Mouse (Mus musculus) embryo, embryonic 11 days (tissue): ENCODE measurements at regions not wholly inside any gene's neighbourhood (a gene's known extent, or its start where the extent isn't known, plus 50 kb on each side); places are given as distances from the start of the nearest gene placed in this dataset.
A peak's percentile ranks its signal among the peaks of the same experiment; 100 is the strongest.
"Not testable (repeated sequence)": the region's sequence is repeated elsewhere in the genome, so short reads cannot be mapped to it uniquely, and the experiment has no call there.

Source experiments
- DNase-seq: peaks from one replicate; pipeline ENCODE4 v3.0.0-alpha.2; 2015

DNA sequence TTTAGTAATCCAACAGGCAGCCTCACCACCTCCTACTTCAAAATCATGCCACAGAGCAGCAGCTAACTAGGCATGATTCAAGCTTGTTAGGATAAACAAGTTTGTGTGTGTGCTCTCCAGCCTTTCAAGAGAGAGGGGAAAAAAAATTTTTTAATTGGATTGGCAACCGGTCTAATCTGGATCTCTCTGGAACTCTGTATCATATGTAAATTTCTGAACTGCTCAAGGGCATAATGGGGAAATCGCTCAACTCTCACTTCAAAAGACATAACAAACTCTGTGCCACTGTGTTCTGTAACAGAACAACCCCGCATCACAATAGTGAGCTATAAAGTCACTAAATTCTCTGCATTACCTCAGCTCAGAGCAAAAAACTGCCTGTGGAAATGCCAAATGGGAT is 147.9 kb upstream of the Krtap11-1 start:
- no peak for DNase-seq

DNA sequence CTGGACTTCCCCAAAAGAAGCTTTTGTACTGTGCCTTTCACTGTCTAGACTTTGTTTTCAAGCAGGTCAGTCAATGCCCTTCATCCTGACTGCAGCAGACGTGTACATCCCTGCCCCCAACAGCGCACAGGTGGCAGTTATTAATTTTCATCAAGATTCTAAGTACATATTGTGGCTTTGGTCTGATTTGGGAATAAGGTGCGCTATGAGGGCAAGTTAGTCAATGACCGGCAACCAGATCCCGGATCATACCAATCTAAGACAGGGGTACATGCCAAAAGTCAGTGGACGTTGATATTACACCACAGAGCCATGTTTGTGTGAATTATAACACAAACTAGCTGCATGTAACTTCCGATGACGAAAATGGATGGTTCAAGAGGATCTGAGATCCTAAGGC is 144.7 kb upstream of the Krtap11-1 start:
- DNase-seq = not testable (repeated sequence)

GRCm38 (mm10) chr16:89704316-89704715 is 133.3 kb upstream of the Krtap11-1 start:
- no peak for DNase-seq

GRCm38 (mm10) chr16:89703158-89703557 is 132.2 kb upstream of the Krtap11-1 start:
- DNase-seq = no peak

- DNase-seq = no peak
Measured at GRCm38 (mm10) chr16:89702406-89702805, 131.4 kb upstream of the Krtap11-1 start.

- DNase-seq = no peak
Measured at GRCm38 (mm10) chr16:89701741-89702140, 130.8 kb upstream of the Krtap11-1 start.

DNA sequence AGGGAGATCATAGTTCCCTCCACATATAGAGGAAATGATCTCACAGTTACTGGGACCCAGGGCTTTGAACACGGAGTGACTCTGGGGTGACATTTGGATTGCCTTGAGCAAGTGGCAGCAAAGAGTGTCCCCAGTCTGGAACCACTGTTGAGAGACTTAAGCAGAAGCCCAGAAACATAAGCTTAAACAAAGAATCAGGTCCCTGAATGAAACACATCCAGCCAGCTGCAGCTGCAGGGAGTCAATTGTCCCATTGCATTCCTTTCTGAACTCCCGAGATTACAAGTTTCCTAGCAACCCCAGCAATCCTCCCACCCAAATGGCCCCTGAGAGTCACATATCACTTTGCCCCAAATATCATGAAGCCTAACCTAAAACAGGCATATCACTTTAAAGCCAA is 128.7 kb upstream of the Krtap11-1 start:
- DNase-seq = peak; percentile 55

GRCm38 (mm10) chr16:89695833-89696232 is 124.8 kb upstream of the Krtap11-1 start:
- DNase-seq = no peak

- no peak for DNase-seq
Measured at GRCm38 (mm10) chr16:89695406-89695805, 124.4 kb upstream of the Krtap11-1 start.

DNA sequence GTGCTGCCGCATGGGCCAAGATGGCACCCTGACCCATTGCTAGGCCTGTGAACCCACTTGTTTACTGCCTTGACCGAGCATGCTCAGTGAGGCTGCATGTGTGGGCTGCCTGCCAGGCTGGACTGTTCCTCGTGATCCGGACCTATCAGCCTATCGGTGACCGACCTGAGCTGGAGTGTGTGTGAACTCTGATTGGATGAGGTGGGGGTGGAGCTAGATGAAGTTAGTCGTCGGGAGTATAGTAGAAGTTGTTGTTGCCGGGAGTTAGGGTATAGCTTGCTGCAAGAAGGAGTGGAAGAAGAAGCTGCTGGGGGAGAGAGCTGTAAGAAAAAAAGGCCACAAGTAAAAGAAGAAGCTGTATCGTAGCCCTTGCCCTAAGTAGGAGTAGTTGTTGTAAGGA is 122.3 kb upstream of the Krtap11-1 start:
- DNase-seq = no peak

DNA sequence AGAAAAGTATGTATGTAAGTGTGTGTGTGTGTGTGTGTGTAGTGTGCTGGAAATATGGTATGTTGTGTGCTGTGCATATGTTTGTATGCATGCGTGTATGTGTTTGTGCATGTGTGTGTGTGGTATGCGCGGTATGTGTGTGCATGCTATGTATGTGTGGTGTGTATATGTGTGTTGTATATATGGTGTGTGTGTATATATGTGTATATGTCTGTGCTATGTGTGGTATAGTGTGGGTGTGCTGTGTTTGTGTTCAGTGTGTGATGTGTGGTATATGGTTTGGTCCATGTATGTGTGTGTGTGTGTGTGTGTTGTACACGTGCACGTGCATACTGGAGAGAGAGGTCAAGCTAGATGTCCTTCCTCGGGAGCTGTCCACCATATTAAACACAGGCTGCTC is 108.5 kb upstream of the Krtap11-1 start:
- no peak for DNase-seq

DNA sequence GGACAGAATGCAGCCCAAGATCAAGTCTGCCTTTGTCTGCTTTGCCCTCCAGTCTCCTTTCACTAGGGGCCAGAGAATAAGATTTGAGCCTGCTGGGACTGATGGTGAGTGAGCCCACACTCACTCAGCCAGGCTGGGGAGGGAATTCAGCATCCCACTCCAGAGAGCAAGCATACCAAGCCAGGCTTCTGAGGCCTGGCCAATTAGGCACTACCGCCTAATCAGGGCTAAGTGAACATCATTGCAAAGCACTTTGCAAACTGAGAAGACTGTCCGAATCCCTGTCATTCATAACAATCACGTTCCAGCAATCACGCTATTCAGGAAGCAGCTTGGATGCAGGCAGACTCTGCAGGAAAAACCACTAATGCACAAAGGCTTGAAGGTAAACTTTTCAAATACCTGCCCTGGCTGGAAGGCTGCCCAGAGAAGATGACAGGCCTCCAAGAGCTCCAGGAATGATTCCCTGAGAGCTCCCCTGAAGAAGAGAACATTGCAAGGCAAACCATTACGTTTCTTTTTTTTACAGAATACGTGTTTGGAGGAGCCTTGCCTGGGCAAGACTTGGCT is 107.5 kb upstream of the Krtap11-1 start:
- no peak for DNase-seq

DNA sequence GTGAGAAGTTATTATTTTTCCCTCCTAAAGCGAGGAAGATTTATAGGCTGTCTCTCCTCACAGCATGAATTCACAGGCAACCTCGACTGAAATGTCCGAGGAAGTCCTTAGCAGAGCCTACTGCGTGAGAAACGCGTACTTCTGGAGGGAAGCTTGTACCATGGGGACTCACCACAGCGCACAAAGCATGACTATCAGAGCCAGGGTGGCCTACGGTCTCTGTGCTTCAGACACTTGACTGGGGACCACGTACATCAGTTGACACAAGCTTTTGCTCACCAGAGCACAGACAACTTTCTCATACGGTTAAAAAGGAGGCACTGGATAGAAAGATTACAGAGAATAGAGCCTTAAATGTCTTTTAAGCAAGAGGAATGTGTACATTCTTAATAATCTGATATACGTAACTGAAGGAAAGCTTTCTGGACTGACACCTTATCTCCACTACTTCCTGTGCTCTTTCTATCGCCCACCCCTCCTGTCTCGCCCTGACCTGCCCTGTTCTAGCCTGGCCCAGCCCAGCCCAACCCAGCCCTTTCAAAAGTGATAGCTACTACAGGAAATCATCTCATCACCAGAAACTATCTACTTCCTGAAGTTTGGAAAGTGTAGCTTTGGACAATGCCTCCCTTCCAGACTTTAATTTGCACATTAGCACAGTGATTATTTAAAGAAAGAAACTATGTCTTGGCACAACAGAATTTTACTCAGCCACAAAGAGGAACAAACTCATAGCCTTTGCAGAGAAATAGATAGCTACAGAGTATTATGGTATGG is 104.2 kb upstream of the Krtap11-1 start:
- no peak for DNase-seq

DNA sequence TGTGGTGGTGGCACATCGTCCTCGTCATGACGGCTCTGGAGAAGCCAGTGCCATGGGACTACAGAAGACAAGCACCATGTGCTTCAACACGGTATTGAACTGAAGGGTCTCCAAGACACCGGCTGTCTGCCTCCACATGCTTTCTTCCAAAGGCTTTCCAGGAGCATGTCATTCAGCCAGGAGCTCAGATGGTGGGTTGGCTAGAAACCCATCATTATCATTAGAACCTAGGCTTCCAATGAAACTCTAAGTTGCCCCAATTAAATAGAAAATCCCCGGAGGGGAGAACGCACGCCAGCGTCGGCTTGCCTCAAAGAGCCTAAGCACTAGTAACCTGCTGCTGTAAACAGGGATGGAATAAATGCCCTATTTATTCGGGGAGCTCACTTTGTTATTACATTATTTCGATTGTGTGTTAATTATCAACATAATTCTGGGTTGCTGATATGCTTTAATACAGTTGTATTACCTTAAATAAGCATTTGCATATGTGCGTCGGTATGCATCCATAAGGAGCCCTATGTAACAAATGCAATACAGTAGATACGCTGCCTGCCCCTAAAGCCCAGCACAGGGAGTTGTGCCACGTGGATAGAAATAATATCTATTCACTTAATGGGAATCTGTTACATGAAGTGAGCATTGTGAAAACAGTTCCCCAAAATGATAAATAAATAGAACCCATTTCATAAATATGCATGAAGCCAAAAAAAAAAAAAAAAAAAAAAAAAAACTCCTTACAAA is 103.3 kb upstream of the Krtap11-1 start:
- no peak for DNase-seq

GRCm38 (mm10) chr16:89671188-89671726 is 100.3 kb upstream of the Krtap11-1 start:
- no peak for DNase-seq

- no peak for DNase-seq
Measured at GRCm38 (mm10) chr16:89660071-89660470, 89.1 kb upstream of the Krtap11-1 start.

- no peak for DNase-seq
Measured at GRCm38 (mm10) chr16:89656036-89656435, 85.1 kb upstream of the Krtap11-1 start.

DNA sequence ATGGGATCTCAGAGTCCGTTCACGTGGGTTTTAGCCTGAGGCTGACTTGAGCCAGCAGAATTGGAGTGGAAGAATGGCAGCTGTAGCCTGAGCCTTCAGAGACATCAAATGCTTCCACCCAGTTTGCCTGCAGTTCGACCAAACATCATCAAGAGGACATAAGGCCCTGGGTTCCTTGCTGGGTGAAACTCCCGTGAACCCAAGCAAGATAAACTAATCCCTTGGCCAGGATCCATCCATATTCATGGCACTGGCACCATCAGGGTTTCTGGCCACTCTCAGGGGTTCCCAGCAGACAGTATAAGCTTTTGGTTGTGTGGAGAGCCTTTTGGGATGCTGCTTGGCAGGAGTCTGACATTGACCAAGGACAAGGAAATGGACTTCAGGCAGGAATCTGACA is 77.7 kb upstream of the Krtap11-1 start:
- no peak for DNase-seq

- peak; percentile 43 for DNase-seq
Measured at GRCm38 (mm10) chr16:89633917-89634601, 63.1 kb upstream of the Krtap11-1 start.

DNA sequence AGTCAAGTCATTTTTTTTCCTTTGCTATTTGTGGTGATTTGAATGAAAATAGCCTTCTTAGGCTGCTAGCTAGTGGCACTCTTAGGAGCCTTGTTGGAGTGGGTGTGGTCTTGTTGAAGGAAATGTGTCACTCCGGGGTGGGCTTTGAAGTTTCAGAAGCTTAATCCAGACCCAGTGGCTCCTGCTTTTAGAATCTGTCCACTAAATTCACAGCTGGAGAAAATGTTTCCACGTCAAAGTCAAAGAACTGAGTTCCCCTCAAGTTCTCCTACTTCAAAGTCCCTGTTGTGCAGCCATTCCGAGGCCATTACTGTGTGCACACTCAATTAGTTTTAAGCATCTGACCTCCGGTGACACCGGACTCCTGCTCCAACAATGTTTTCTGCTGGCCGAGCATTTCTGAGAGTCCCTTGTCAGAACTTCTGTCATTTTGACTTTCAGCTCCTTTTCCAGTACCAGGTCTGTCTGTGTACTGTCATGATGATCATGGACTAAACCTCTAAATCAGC is 61.2 kb upstream of the Krtap11-1 start:
- peak; percentile 24 for DNase-seq

GRCm38 (mm10) chr16:89631396-89632113 is 60.6 kb upstream of the Krtap11-1 start:
- no peak for DNase-seq

- DNase-seq = no peak
Measured at GRCm38 (mm10) chr16:89625710-89626109, 54.7 kb upstream of the Krtap11-1 start.
